Mouse (Mus musculus) midbrain, embryonic 12.5 days (tissue): ENCODE measurements at regions not wholly inside any gene's neighbourhood (a gene's known extent, or its start where the extent isn't known, plus 50 kb on each side); places are given as distances from the start of the nearest gene placed in this dataset.
"Not testable (repeated sequence)": the region's sequence is repeated elsewhere in the genome, so short reads cannot be mapped to it uniquely, and the experiment has no call there.

Experiments used
- ATAC-seq: fragments of 200-750 bp; cut with Nextera tagmentation; 2 replicates; pipeline ENCODE4 v1.8.0; 2017; ENCODE audit warnings: low read depth, moderate TSS enrichment, moderate library complexity; ENCODE audit not compliant: low FRiP score
- H3K27ac ChIP-seq: fragments of 300-500 bp; sonication (generic); replicated peaks from 2 replicates; pipeline ENCODE4 v1.5.1; 2016; ENCODE audit warnings: mild to moderate bottlenecking
- H3K27me3 ChIP-seq: fragments of 300-500 bp; sonication (generic); 2 replicates; pipeline ENCODE4 v1.6.1; 2016; ENCODE audit warnings: mild to moderate bottlenecking
- H3K36me3 ChIP-seq: fragments of 300-500 bp; sonication (generic); 2 replicates; pipeline ENCODE4 v1.6.1; 2016
- H3K4me1 ChIP-seq: fragments of 300-500 bp; sonication (generic); 2 replicates; pipeline ENCODE4 v1.6.1; 2016
- H3K4me2 ChIP-seq: fragments of 300-500 bp; sonication (generic); replicated peaks from 2 replicates; pipeline ENCODE4 v1.6.1; 2016; ENCODE audit warnings: mild to moderate bottlenecking, moderate library complexity
- H3K4me3 ChIP-seq: fragments of 300-500 bp; sonication (generic); 2 replicates; pipeline ENCODE4 v1.5.1; 2016; ENCODE audit warnings: mild to moderate bottlenecking
- H3K9ac ChIP-seq: fragments of 300-500 bp; sonication (generic); replicated peaks from 2 replicates; pipeline ENCODE4 v1.6.1; 2016; ENCODE audit warnings: mild to moderate bottlenecking, moderate library complexity
- H3K9me3 ChIP-seq: fragments of 300-500 bp; sonication (generic); 2 replicates; pipeline ENCODE4 v1.6.1; 2016; ENCODE audit warnings: mild to moderate bottlenecking
- WGBS: fragments of 180-500 bp; shearing (Covaris S2); methylation state at CpG from one replicate; pipeline ENCODE4 v1.1.7; 2016; 5-methylcytosine and 5-hydroxymethylcytosine counted together

GRCm38 (mm10) chr10:22460386-22460785 lies 100.0 kb downstream of the Raet1d start:
- H3K9ac ChIP-seq, H3K4me1 ChIP-seq, H3K9me3 ChIP-seq, H3K4me3 ChIP-seq, H3K27me3 ChIP-seq, H3K36me3 ChIP-seq: not testable (repeated sequence)
- Histone ChIP-seq H3K27ac (peak overlapping the region; percentile 77), H3K4me2 (peak overlapping the region; percentile 38; the same call in 1 of the 2 replicates)
- WGBS = 33% methylated on average over 4 of the region's 4 CpGs
- peak; percentile 59 for ATAC-seq

- not testable (repeated sequence) for H3K36me3 ChIP-seq, H3K4me3 ChIP-seq, H3K9me3 ChIP-seq, H3K4me1 ChIP-seq, H3K27me3 ChIP-seq, H3K9ac ChIP-seq
- WGBS = 2% methylated on average over 7 of the region's 7 CpGs
- Histone ChIP-seq H3K4me2 (peak overlapping the region; percentile 38), H3K27ac (peak overlapping the region; percentile 77)
- peak; percentile 92 for ATAC-seq
Observed at GRCm38 (mm10) chr10:22460818-22461479, 100.6 kb downstream of the Raet1d start.

DNA sequence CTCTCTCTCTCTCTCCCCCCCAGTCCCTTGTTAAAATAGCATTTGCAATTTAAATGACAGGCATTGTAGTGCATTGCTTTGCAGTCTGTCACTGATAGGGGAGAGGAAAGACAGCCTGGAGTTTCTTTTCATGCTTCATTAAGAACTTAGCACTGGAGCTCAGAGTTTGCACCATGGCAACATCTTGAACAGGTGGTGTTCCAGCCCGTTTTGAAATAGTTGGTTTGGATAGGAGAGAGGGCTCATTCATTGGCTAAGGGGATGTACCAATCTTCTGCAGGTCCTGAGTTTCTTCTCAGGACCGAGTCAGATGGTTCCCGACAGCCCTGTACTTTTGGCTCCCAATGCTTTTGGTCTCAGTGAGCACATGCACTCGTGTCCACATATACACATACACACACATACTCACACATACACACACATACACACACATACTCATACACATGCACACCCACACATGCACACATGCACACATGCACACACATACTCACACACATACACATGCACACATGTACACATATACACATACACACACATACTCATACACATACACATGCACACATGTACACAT lies 101.2 kb downstream of the Raet1d start:
- peak; percentile 92 for ATAC-seq

GRCm38 (mm10) chr10:22471722-22472330 lies 111.5 kb downstream of the Raet1d start:
- not testable (repeated sequence) for H3K4me2 ChIP-seq, H3K27me3 ChIP-seq, H3K36me3 ChIP-seq, ATAC-seq, H3K9ac ChIP-seq, H3K27ac ChIP-seq, H3K4me1 ChIP-seq, H3K4me3 ChIP-seq
- WGBS = 95% methylated on average over 6 of the region's 6 CpGs
- H3K9me3 ChIP-seq = peaks cover 15% of the 10 kb centered on the region

More for the DNA sequence above, 101.2 kb downstream of the Raet1d start:
- not testable (repeated sequence) for H3K9me3 ChIP-seq, H3K4me3 ChIP-seq, H3K4me1 ChIP-seq, H3K36me3 ChIP-seq, H3K9ac ChIP-seq, H3K27me3 ChIP-seq
- peak overlapping the region; percentile 81 for H3K27ac ChIP-seq
- WGBS = 15% methylated on average over 4 of the region's 4 CpGs
- peak overlapping the region; percentile 38 for H3K4me2 ChIP-seq

DNA sequence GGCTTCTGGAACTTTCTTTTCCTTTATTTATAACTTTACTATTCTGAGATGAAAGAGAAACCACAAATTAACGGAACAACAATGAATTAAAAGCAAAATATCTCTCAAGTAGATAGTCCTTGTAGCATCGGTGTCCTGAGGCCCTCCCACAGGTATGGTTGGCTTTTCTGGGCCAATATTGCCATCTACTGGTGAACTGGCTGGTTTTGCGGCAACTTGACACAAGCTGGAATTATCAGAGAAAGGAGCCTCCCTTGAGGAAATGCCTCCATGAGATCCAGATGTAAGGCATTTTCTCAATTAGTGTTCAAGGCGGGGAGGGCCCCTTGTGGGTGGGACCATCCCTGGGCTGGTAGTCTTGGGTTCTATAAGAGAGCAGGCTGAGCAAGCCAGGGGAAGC lies 119.5 kb downstream of the Raet1d start:
- H3K27ac ChIP-seq, H3K9ac ChIP-seq, H3K9me3 ChIP-seq, H3K27me3 ChIP-seq, H3K4me3 ChIP-seq, H3K4me1 ChIP-seq, H3K36me3 ChIP-seq, H3K4me2 ChIP-seq: not testable (repeated sequence)
- peak; percentile 77 for ATAC-seq
- 4% methylated on average over 4 of the region's 4 CpGs for WGBS

GRCm38 (mm10) chr10:22487071-22487470 lies 126.7 kb downstream of the Raet1d start:
- H3K9me3 ChIP-seq, H3K4me2 ChIP-seq, H3K4me3 ChIP-seq, ATAC-seq, H3K9ac ChIP-seq, H3K27ac ChIP-seq, H3K4me1 ChIP-seq, H3K27me3 ChIP-seq, H3K36me3 ChIP-seq: not testable (repeated sequence)
- 89% methylated on average over 5 of the region's 5 CpGs for WGBS

- not testable (repeated sequence) for H3K27me3 ChIP-seq, H3K9ac ChIP-seq, H3K27ac ChIP-seq, H3K36me3 ChIP-seq, ATAC-seq, H3K9me3 ChIP-seq, H3K4me1 ChIP-seq, H3K4me3 ChIP-seq, H3K4me2 ChIP-seq
- WGBS = 80% methylated on average over 10 of the region's 11 CpGs
Observed at GRCm38 (mm10) chr10:22491806-22492347, 131.5 kb downstream of the Raet1d start.

GRCm38 (mm10) chr10:22495975-22496496 lies 135.7 kb downstream of the Raet1d start:
- Histone ChIP-seq H3K4me3 (no peak overlapping the region), H3K4me2 (no peak overlapping the region), H3K9me3 (no peaks in the 10 kb centered on the region), H3K4me1 (no peaks in the 10 kb centered on the region), H3K9ac (no peak overlapping the region), H3K27ac (no peak overlapping the region), H3K36me3 (no peaks in the 10 kb centered on the region), H3K27me3 (no peaks in the 10 kb centered on the region)
- 22% methylated on average over 4 of the region's 4 CpGs for WGBS
- ATAC-seq = peak; percentile 71
